Mouse (Mus musculus) lung, embryonic 15.5 days (tissue): ENCODE data around the gene Zfp341. TPM values are rescaled to one million over a fixed set of nuclear protein-coding genes. Genes with fewer than 3 reads are reported as not detected.

ENCODE experiments used
- polyA plus RNA-seq: library from polyadenylated mRNA; unstranded; fragments of >200 nt; fragmentation: Nextera tagmentation; extraction: Ambion mirVana; gene quantifications from 2 replicates; pipeline ENCODE4 v1.2.1, GENCODE M21; 2015

The Zfp341 gene
- polyA plus RNA-seq, 1 experiment from 2014 or later = 1.0 TPM

Other genes starting within 250 kb of the Zfp341 start
- 17.8 and 19.8 TPM in 2 replicates for gene Cdk5rap1, start 240.3 kb upstream of the Zfp341 start, polyA plus RNA-seq
- gene Snta1, start 205.2 kb upstream of the Zfp341 start, polyA plus RNA-seq = 8.6 and 10.5 TPM in 2 replicates
- gene Cbfa2t2, start 176.8 kb upstream of the Zfp341 start, polyA plus RNA-seq = 33.6 and 37.6 TPM in 2 replicates
- 0.81 and 0.91 TPM in 2 replicates for gene 1700003F12Rik, start 66.2 kb upstream of the Zfp341 start, polyA plus RNA-seq
- gene Actl10, start 61.5 kb upstream of the Zfp341 start, polyA plus RNA-seq = 0.20 and 0.22 TPM in 2 replicates
- 2.1 and 2.9 TPM in 2 replicates for gene Necab3, start 54.4 kb upstream of the Zfp341 start, polyA plus RNA-seq
- 28.1 and 31.2 TPM in 2 replicates for gene E2f1, start 43.4 kb upstream of the Zfp341 start, polyA plus RNA-seq
- gene Pxmp4, start 9.6 kb upstream of the Zfp341 start, polyA plus RNA-seq = 26.4 and 29.1 TPM in 2 replicates
- not detected in 2 replicates for gene 4930519P11Rik, start 140 bp downstream of the Zfp341 start, polyA plus RNA-seq
- 27.2 and 27.6 TPM in 2 replicates for gene Chmp4b, start 38.4 kb downstream of the Zfp341 start, polyA plus RNA-seq
- gene Gm14214, start 156.7 kb downstream of the Zfp341 start, polyA plus RNA-seq = not detected in 2 replicates
- 42.2 and 48.0 TPM in 2 replicates for gene Raly, start 177.8 kb downstream of the Zfp341 start, polyA plus RNA-seq
- 0.24 TPM in 1 of 2 replicates, not detected in the other for gene a, start 178.1 kb downstream of the Zfp341 start, polyA plus RNA-seq